Mouse (Mus musculus) spleen, embryonic (tissue): Measurements from ENCODE around the gene Sirpb1c.
"Not testable (repeated sequence)": the region's sequence is repeated elsewhere in the genome, so short reads cannot be mapped to it uniquely, and the experiment has no call there.

Source experiments
- CTCF ChIA-PET: fragments of 350-600 bp; sonication (Branson Sonifier 250); formaldehyde crosslinking; loops from one replicate; lab custom pipeline; 2022; lab: Charles Lee

The Sirpb1c gene

GRCm38 (mm10) chr3:15848280-15848679, at the start of gene Sirpb1c:
Sirpb1c (minus strand) TSS chr3:15848528.
- CTCF ChIA-PET = not testable (repeated sequence)

DNA sequence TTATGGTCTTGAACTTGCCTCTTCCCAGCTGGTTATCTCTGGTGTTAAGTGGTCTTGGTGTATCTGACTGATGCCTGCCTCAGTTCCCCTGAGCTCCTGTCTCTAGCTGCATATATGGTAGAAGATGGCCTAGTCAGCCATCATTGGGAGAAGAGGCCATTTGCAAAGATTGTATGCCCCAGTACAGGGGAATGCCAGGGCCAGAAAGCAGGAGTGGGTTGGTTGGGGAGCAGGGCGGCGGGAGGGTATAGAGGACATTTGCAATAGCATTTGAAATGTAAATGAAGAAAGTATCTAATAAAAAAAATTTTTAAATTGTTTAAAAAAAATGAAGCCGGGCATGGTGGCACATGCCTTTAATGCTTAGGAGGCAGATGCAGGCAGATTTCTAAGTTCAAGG, 38.1 kb upstream of the Sirpb1c start:
- CTCF ChIA-PET = no interaction called here

DNA sequence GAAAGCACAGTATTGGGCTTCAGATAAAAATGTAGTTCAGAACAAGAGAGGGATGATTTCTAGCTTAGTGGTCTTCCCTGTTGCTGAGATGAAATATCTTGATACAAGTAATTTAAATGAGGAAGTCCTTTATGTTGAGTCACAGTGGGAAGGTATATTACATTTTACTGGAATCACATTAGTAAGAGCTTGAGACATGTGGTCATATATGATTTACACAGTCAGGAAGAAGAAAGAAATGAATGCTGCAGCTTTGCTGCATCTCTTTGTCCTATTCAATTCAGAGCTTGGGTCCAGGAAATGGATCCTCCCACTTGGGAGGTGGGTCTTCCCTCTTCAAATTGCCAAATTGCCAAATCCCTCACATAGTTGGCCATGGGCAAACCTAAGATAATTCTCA, 7.4 kb upstream of the Sirpb1c start:
- CTCF ChIA-PET = not testable (repeated sequence)

DNA sequence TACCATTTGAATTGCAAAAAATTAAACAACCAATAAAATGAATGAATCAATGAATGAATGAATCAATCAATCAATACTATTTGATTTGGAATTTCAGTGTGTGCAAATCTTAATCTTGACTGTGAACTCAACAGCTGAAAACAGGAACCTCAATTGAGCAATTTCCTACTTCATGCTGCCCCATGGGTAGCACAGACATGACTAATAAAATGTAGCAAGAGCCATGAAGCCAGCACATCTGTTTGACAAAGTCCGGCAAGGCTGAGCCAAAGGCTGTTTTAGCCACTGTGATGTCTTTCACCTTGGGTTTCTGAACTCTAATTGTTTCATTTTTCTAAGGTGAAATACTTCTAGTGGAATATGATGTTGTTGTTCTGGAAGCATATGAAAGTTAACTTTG, 1.6 kb upstream of the Sirpb1c start:
- CTCF ChIA-PET = no interaction called here

- CTCF ChIA-PET = no interaction called here
These were observed 838 bp downstream of the Sirpb1c start for GRCm38 (mm10) chr3:15847332-15848047.

- CTCF ChIA-PET = not testable (repeated sequence)
These were observed 74.7 kb downstream of the Sirpb1c start for GRCm38 (mm10) chr3:15773642-15774041.
